Mouse (Mus musculus) liver, embryonic 11.5 days (tissue): ENCODE data around the gene Adora3. TPM values are rescaled to one million over a fixed set of nuclear protein-coding genes. Genes with fewer than 3 reads are reported as not detected.
A peak's percentile ranks its signal among the peaks of the same experiment; 100 is the strongest.

ENCODE experiments used
- ATAC-seq: fragments of 200-750 bp; cut with Nextera tagmentation; replicated peaks from 2 replicates; pipeline ENCODE4 v1.8.0; 2017; ENCODE audit warnings: moderate number of reproducible peaks, mild to moderate bottlenecking, moderate TSS enrichment, moderate library complexity; ENCODE audit not compliant: low FRiP score
- DNase-seq: peaks from one replicate; pipeline ENCODE4 v3.0.0-alpha.2; 2017; ENCODE audit warnings: low spot score
- H3K27ac ChIP-seq: fragments of 300-500 bp; sonication (generic); 2 replicates; pipeline ENCODE4 v1.5.1; 2014; ENCODE audit warnings: mild to moderate bottlenecking, low read depth, low read length, control low read depth
- H3K27me3 ChIP-seq: fragments of 300-500 bp; sonication (generic); replicated peaks from 2 replicates; pipeline ENCODE4 v1.6.1; 2014; ENCODE audit warnings: low read length, mixed read lengths; ENCODE audit not compliant: control insufficient read depth, insufficient read depth
- H3K36me3 ChIP-seq: fragments of 300-500 bp; sonication (generic); 2 replicates; pipeline ENCODE4 v1.6.1; 2014; ENCODE audit warnings: mild to moderate bottlenecking, low read length, moderate library complexity, mixed read lengths; ENCODE audit not compliant: control insufficient read depth, insufficient read depth
- H3K4me1 ChIP-seq: fragments of 300-500 bp; sonication (generic); replicated peaks from 2 replicates; pipeline ENCODE4 v1.6.1; 2014; ENCODE audit warnings: low read length, mixed read lengths; ENCODE audit not compliant: control insufficient read depth, insufficient read depth
- H3K4me2 ChIP-seq: fragments of 300-500 bp; sonication (generic); 2 replicates; pipeline ENCODE4 v1.6.1; 2014; ENCODE audit warnings: mild to moderate bottlenecking, control low read depth, moderate library complexity
- H3K4me3 ChIP-seq: fragments of 300-500 bp; sonication (generic); 2 replicates; pipeline ENCODE4 v1.5.1; 2014; ENCODE audit warnings: low read depth, low read length, control low read depth
- H3K9ac ChIP-seq: fragments of 300-500 bp; sonication (generic); 2 replicates; pipeline ENCODE4 v1.6.1; 2014; ENCODE audit warnings: low read depth, low read length, control low read depth
- H3K9me3 ChIP-seq: fragments of 300-500 bp; sonication (generic); 2 replicates; pipeline ENCODE4 v1.6.1; 2016; ENCODE audit warnings: low read length, inconsistent platforms, mixed read lengths; ENCODE audit not compliant: control insufficient read depth
- WGBS: fragments of 180-500 bp; shearing (Covaris S2); extraction: QIAGEN DNeasy Blood & Tissue Kit; methylation state at CpG from one replicate; pipeline ENCODE4 v1.1.7; 2014; 5-methylcytosine and 5-hydroxymethylcytosine counted together
- polyA plus RNA-seq: library from polyadenylated mRNA; unstranded; fragments of >200 nt; fragmentation: Nextera tagmentation; extraction: Ambion mirVana; gene quantifications from 2 replicates; pipeline ENCODE4 v1.2.1, GENCODE M21; 2014

Gene Adora3
- polyA plus RNA-seq, 1 experiment from 2014 or later: 0.36 TPM

GRCm38 (mm10) chr3:105928781-105929180 is 58.1 kb downstream of the Adora3 start:
- H3K36me3 ChIP-seq: no peaks in the 10 kb centered on the region
- 78% methylated on average over 6 of the region's 6 CpGs for WGBS
- H3K27me3 ChIP-seq: no peaks in the 10 kb centered on the region
- no peak overlapping the region for H3K27ac ChIP-seq
- H3K4me1 ChIP-seq: peaks cover 10% of the 10 kb centered on the region
- no peak overlapping the region for H3K4me3 ChIP-seq
- ATAC-seq (no peak), DNase-seq (no peak)
- H3K9ac ChIP-seq: no peak overlapping the region
- H3K9me3 ChIP-seq: no peaks in the 10 kb centered on the region
- no peak overlapping the region for H3K4me2 ChIP-seq

GRCm38 (mm10) chr3:105929821-105930220 is 59.2 kb downstream of the Adora3 start:
- H3K9me3 ChIP-seq: no peaks in the 10 kb centered on the region
- 65% methylated on average over 7 of the region's 7 CpGs for WGBS
- H3K4me1 ChIP-seq: peaks cover 10% of the 10 kb centered on the region
- DNase-seq (no peak), ATAC-seq (no peak)
- no peaks in the 10 kb centered on the region for H3K36me3 ChIP-seq
- no peak overlapping the region for H3K4me2 ChIP-seq
- no peak overlapping the region for H3K4me3 ChIP-seq
- no peak overlapping the region for H3K9ac ChIP-seq
- H3K27ac ChIP-seq: no peak overlapping the region
- no peaks in the 10 kb centered on the region for H3K27me3 ChIP-seq

- H3K36me3 ChIP-seq: no peaks in the 10 kb centered on the region
- H3K27ac ChIP-seq: no peak overlapping the region
- no peaks in the 10 kb centered on the region for H3K27me3 ChIP-seq
- H3K9ac ChIP-seq: no peak overlapping the region
- no peak for DNase-seq
- no peak overlapping the region for H3K4me2 ChIP-seq
- no peak overlapping the region for H3K4me3 ChIP-seq
- peaks cover 4% of the 10 kb centered on the region; the same call in 1 of the 2 replicates for H3K4me1 ChIP-seq
- no peaks in the 10 kb centered on the region for H3K9me3 ChIP-seq
- no peak for ATAC-seq
- WGBS: 50% methylated on average over 2 of the region's 2 CpGs
Observed at GRCm38 (mm10) chr3:105931095-105931494, 60.4 kb downstream of the Adora3 start.

- Histone ChIP-seq H3K9me3 (no peaks in the 10 kb centered on the region), H3K4me2 (peak within 1 kb of the TSS; percentile 40), H3K27ac (peak within 1 kb of the TSS; percentile 16), H3K27me3 (no peaks in the 10 kb centered on the region), H3K36me3 (no peaks in the 10 kb centered on the region), H3K9ac (0 out of 2 replicates have a peak within 1 kb of the TSS, but pooled peaks have one; percentile 14), H3K4me3 (peak within 1 kb of the TSS; percentile 22), H3K4me1 (0 out of 2 replicates have a peak, but pooled peaks cover 2% of the 10 kb centered on the region)
- DNase-seq (no peak), ATAC-seq (peak; percentile 73)
- WGBS: 46% methylated on average over 8 of the region's 8 CpGs
Observed at GRCm38 (mm10) chr3:105932240-105933071, 61.8 kb downstream of the Adora3 start, which contains the start of gene I830077J02Rik. Gene I830077J02Rik (minus strand): TSS chr3:105932664.

GRCm38 (mm10) chr3:105933926-105934325 is 63.3 kb downstream of the Adora3 start:
- no peak overlapping the region for H3K4me2 ChIP-seq
- no peak overlapping the region for H3K27ac ChIP-seq
- no peak for DNase-seq
- WGBS: 91% methylated on average over 6 of the region's 6 CpGs
- no peak overlapping the region for H3K9ac ChIP-seq
- no peaks in the 10 kb centered on the region for H3K27me3 ChIP-seq
- no peak overlapping the region for H3K4me3 ChIP-seq
- H3K36me3 ChIP-seq: no peaks in the 10 kb centered on the region
- ATAC-seq: no peak
- H3K9me3 ChIP-seq: no peaks in the 10 kb centered on the region
- H3K4me1 ChIP-seq: no peaks in the 10 kb centered on the region

GRCm38 (mm10) chr3:105935033-105935432 is 64.4 kb downstream of the Adora3 start:
- no peak overlapping the region for H3K4me3 ChIP-seq
- H3K9me3 ChIP-seq: no peaks in the 10 kb centered on the region
- H3K4me2 ChIP-seq: no peak overlapping the region
- H3K36me3 ChIP-seq: no peaks in the 10 kb centered on the region
- DNase-seq: no peak
- no peaks in the 10 kb centered on the region for H3K27me3 ChIP-seq
- H3K4me1 ChIP-seq: no peaks in the 10 kb centered on the region
- H3K27ac ChIP-seq: no peak overlapping the region
- WGBS: 90% methylated on average over 5 of the region's 5 CpGs
- no peak for ATAC-seq
- H3K9ac ChIP-seq: no peak overlapping the region

GRCm38 (mm10) chr3:105936111-105936510 is 65.5 kb downstream of the Adora3 start:
- WGBS: 89% methylated on average over 4 of the region's 4 CpGs
- Histone ChIP-seq H3K27ac (no peak overlapping the region), H3K27me3 (no peaks in the 10 kb centered on the region), H3K36me3 (peaks cover under 1% of the 10 kb centered on the region; the same call in 1 of the 2 replicates), H3K9me3 (no peaks in the 10 kb centered on the region), H3K4me2 (no peak overlapping the region), H3K4me3 (no peak overlapping the region), H3K4me1 (no peaks in the 10 kb centered on the region), H3K9ac (no peak overlapping the region)
- ATAC-seq (no peak), DNase-seq (no peak)

GRCm38 (mm10) chr3:105951348-105951747 is 80.7 kb downstream of the Adora3 start:
- H3K4me3 ChIP-seq: no peak overlapping the region
- H3K4me2 ChIP-seq: no peak overlapping the region
- peaks cover 40% of the 10 kb centered on the region for H3K36me3 ChIP-seq
- H3K27me3 ChIP-seq: no peaks in the 10 kb centered on the region
- ATAC-seq (no peak), DNase-seq (no peak)
- H3K4me1 ChIP-seq: no peaks in the 10 kb centered on the region
- no peak overlapping the region for H3K9ac ChIP-seq
- WGBS: 92% methylated on average over 7 of the region's 7 CpGs
- no peaks in the 10 kb centered on the region for H3K9me3 ChIP-seq
- H3K27ac ChIP-seq: no peak overlapping the region

- Histone ChIP-seq H3K4me3 (peak overlapping the region; percentile 84), H3K4me2 (peak overlapping the region; percentile 95), H3K27ac (no peak overlapping the region), H3K9me3 (no peaks in the 10 kb centered on the region), H3K36me3 (peaks cover 23% of the 10 kb centered on the region), H3K4me1 (peaks cover 17% of the 10 kb centered on the region), H3K27me3 (no peaks in the 10 kb centered on the region), H3K9ac (no peak overlapping the region; the same call in 1 of the 2 replicates)
- 94% methylated on average over 1 of the region's 1 CpGs for WGBS
- ATAC-seq (no peak), DNase-seq (no peak)
Observed at GRCm38 (mm10) chr3:105957235-105957634, 86.6 kb downstream of the Adora3 start.
